Mouse (Mus musculus) heart, embryonic 15.5 days (tissue): ENCODE measurements around the gene Zfp182. TPM values are rescaled to one million over a fixed set of nuclear protein-coding genes. Genes with fewer than 3 reads are reported as not detected.

Source experiments
- ATAC-seq: fragments of 200-750 bp; cut with Nextera tagmentation; replicated peaks from 2 replicates; pipeline ENCODE4 v1.8.0; 2017; ENCODE audit warnings: low read depth, moderate TSS enrichment; ENCODE audit not compliant: insufficient number of reproducible peaks, insufficient read depth, low FRiP score
- H3K27ac ChIP-seq: fragments of 300-500 bp; sonication (generic); 2 replicates; pipeline ENCODE4 v1.5.1; 2015; ENCODE audit warnings: mild to moderate bottlenecking, inconsistent platforms
- H3K27me3 ChIP-seq: fragments of 300-500 bp; sonication (generic); 2 replicates; pipeline ENCODE4 v1.6.1; 2015; ENCODE audit warnings: inconsistent platforms
- H3K36me3 ChIP-seq: fragments of 300-500 bp; sonication (generic); 2 replicates; pipeline ENCODE4 v1.6.1; 2015; ENCODE audit warnings: mild to moderate bottlenecking, inconsistent platforms
- H3K4me1 ChIP-seq: fragments of 300-500 bp; sonication (generic); replicated peaks from 2 replicates; pipeline ENCODE4 v1.6.1; 2015; ENCODE audit warnings: inconsistent platforms
- H3K4me2 ChIP-seq: fragments of 300-500 bp; sonication (generic); 2 replicates; pipeline ENCODE4 v1.6.1; 2015; ENCODE audit warnings: inconsistent platforms, mild to moderate bottlenecking, moderate library complexity
- H3K4me3 ChIP-seq: fragments of 300-500 bp; sonication (generic); 2 replicates; pipeline ENCODE4 v1.5.1; 2015; ENCODE audit warnings: mild to moderate bottlenecking, inconsistent platforms
- H3K9ac ChIP-seq: fragments of 300-500 bp; sonication (generic); 2 replicates; pipeline ENCODE4 v1.6.1; 2015; ENCODE audit warnings: mild to moderate bottlenecking, inconsistent platforms
- H3K9me3 ChIP-seq: fragments of 300-500 bp; sonication (generic); replicated peaks from 2 replicates; pipeline ENCODE4 v1.6.1; 2016; ENCODE audit warnings: inconsistent platforms
- WGBS: fragments of 180-500 bp; shearing (Covaris S2); methylation state at CpG from one replicate; pipeline ENCODE4 v1.1.7; 2015; ENCODE audit warnings: mixed read lengths; 5-methylcytosine and 5-hydroxymethylcytosine counted together
- polyA plus RNA-seq: library from polyadenylated mRNA; unstranded; fragments of >200 nt; fragmentation: Nextera tagmentation; extraction: Ambion mirVana; gene quantifications from 2 replicates; pipeline ENCODE4 v1.2.1, GENCODE M21; 2015

The Zfp182 gene
- polyA plus RNA-seq = 4.4 and 4.5 TPM in 2 replicates

- 13% methylated on average over 25 of the region's 25 CpGs for WGBS
These were observed at the start of gene Zfp182 for GRCm38 (mm10) chrX:21061866-21062543. Gene Zfp182 (minus strand): TSS chrX:21062316.

GRCm38 (mm10) chrX:21089867-21090239 lies 27.7 kb upstream of the Zfp182 start:
- Histone ChIP-seq H3K27me3 (no peaks in the 10 kb centered on the region), H3K36me3 (no peaks in the 10 kb centered on the region), H3K4me1 (no peaks in the 10 kb centered on the region), H3K27ac (peak overlapping the region; percentile 68; the same call in 1 of the 2 replicates), H3K4me2 (peak overlapping the region; percentile 67), H3K9ac (no peak overlapping the region), H3K4me3 (peak overlapping the region; percentile 54), H3K9me3 (no peaks in the 10 kb centered on the region)
- 51% methylated on average over 7 of the region's 7 CpGs for WGBS
- no peak for ATAC-seq

More at GRCm38 (mm10) chrX:21061866-21062543, at the start of gene Zfp182:
- Histone ChIP-seq H3K36me3 (no peaks in the 10 kb centered on the region), H3K27me3 (no peaks in the 10 kb centered on the region), H3K4me2 (peak within 1 kb of the TSS; percentile 51), H3K9ac (peak within 1 kb of the TSS; percentile 42), H3K27ac (no peak within 1 kb of the TSS), H3K4me1 (no peaks in the 10 kb centered on the region), H3K9me3 (no peaks in the 10 kb centered on the region), H3K4me3 (peak within 1 kb of the TSS; percentile 63)
- peak; percentile 83 for ATAC-seq

- H3K4me1 ChIP-seq = no peaks in the 10 kb centered on the region
- peak within 1 kb of the TSS; percentile 67 for H3K4me2 ChIP-seq
- H3K36me3 ChIP-seq = no peaks in the 10 kb centered on the region
- 16% methylated on average over 27 of the region's 27 CpGs for WGBS
- ATAC-seq = peak; percentile 58
- peak within 1 kb of the TSS; percentile 68 for H3K27ac ChIP-seq
- H3K9me3 ChIP-seq = no peaks in the 10 kb centered on the region
- H3K4me3 ChIP-seq = peak within 1 kb of the TSS; percentile 54
- 0 out of 2 replicates have a peak within 1 kb of the TSS, but pooled peaks have one; percentile 36 for H3K9ac ChIP-seq
- H3K27me3 ChIP-seq = no peaks in the 10 kb centered on the region
These were observed 27.1 kb upstream of the Zfp182 start, which contains the start of gene Zfp300 for GRCm38 (mm10) chrX:21088983-21089866. Gene Zfp300 (minus strand): TSS chrX:21089527.

- peak overlapping the region; percentile 68 for H3K27ac ChIP-seq
These were observed 26.5 kb upstream of the Zfp182 start for GRCm38 (mm10) chrX:21088645-21088982.

GRCm38 (mm10) chrX:21068106-21068505 lies 6.0 kb upstream of the Zfp182 start, which contains the start of gene Spaca5:
Gene Spaca5 (plus strand): TSS chrX:21068406.
- Histone ChIP-seq H3K27me3 (no peaks in the 10 kb centered on the region), H3K9ac (no peak within 1 kb of the TSS), H3K4me3 (no peak within 1 kb of the TSS), H3K4me1 (no peaks in the 10 kb centered on the region), H3K4me2 (no peak within 1 kb of the TSS), H3K36me3 (no peaks in the 10 kb centered on the region), H3K27ac (no peak within 1 kb of the TSS), H3K9me3 (no peaks in the 10 kb centered on the region)
- no peak for ATAC-seq

More at GRCm38 (mm10) chrX:21088645-21088982, 26.5 kb upstream of the Zfp182 start:
- Histone ChIP-seq H3K36me3 (no peaks in the 10 kb centered on the region), H3K27me3 (no peaks in the 10 kb centered on the region), H3K4me2 (peak overlapping the region; percentile 67), H3K4me3 (peak overlapping the region; percentile 54), H3K9ac (0 out of 2 replicates have a peak overlapping the region, but pooled peaks have one; percentile 19), H3K4me1 (no peaks in the 10 kb centered on the region), H3K9me3 (no peaks in the 10 kb centered on the region)
- no peak for ATAC-seq
- 34% methylated on average over 6 of the region's 6 CpGs for WGBS

- ATAC-seq = no peak
- Histone ChIP-seq H3K9ac (no peak overlapping the region), H3K9me3 (no peaks in the 10 kb centered on the region), H3K4me2 (peak overlapping the region; percentile 42), H3K27ac (no peak overlapping the region), H3K27me3 (no peaks in the 10 kb centered on the region), H3K4me1 (no peaks in the 10 kb centered on the region), H3K36me3 (no peaks in the 10 kb centered on the region), H3K4me3 (peak overlapping the region; percentile 63)
- 73% methylated on average over 3 of the region's 3 CpGs for WGBS
These were observed 401 bp upstream of the Zfp182 start for GRCm38 (mm10) chrX:21062544-21062890.

- no peaks in the 10 kb centered on the region for H3K36me3 ChIP-seq
- H3K9me3 ChIP-seq = no peaks in the 10 kb centered on the region
- H3K9ac ChIP-seq = peak overlapping the region; percentile 42
- H3K4me3 ChIP-seq = peak overlapping the region; percentile 63
- peak overlapping the region; percentile 51 for H3K4me2 ChIP-seq
- H3K27ac ChIP-seq = no peak overlapping the region
- ATAC-seq = peak; percentile 10; the same call in 1 of the 2 replicates
- no peaks in the 10 kb centered on the region for H3K4me1 ChIP-seq
- WGBS = 26% methylated on average over 9 of the region's 9 CpGs
- H3K27me3 ChIP-seq = no peaks in the 10 kb centered on the region
These were observed 656 bp downstream of the Zfp182 start for GRCm38 (mm10) chrX:21061460-21061859.

GRCm38 (mm10) chrX:20980901-20981300 lies 81.2 kb downstream of the Zfp182 start:
- no peaks in the 10 kb centered on the region for H3K9me3 ChIP-seq

More at GRCm38 (mm10) chrX:20980901-20981300, 81.2 kb downstream of the Zfp182 start:
- 52% methylated on average over 1 of the region's 1 CpGs for WGBS
- Histone ChIP-seq H3K27me3 (no peaks in the 10 kb centered on the region), H3K4me3 (no peak overlapping the region), H3K4me1 (no peaks in the 10 kb centered on the region), H3K9ac (no peak overlapping the region), H3K36me3 (no peaks in the 10 kb centered on the region), H3K4me2 (no peak overlapping the region), H3K27ac (no peak overlapping the region)
- no peak for ATAC-seq

Other genes starting within 250 kb of the Zfp182 start
- 25.2 and 25.6 TPM in 2 replicates for gene Timp1, start 192.2 kb downstream of the Zfp182 start, polyA plus RNA-seq
- 0.25 and 0.77 TPM in 2 replicates for gene Syn1, start 141.3 kb downstream of the Zfp182 start, polyA plus RNA-seq
- 3.1 and 5.6 TPM in 2 replicates for gene Cfp, start 130.8 kb downstream of the Zfp182 start, polyA plus RNA-seq
- gene Elk1, start 111.7 kb downstream of the Zfp182 start, polyA plus RNA-seq = 10.1 and 11.8 TPM in 2 replicates
- gene Uxt, start 100.3 kb downstream of the Zfp182 start, polyA plus RNA-seq = 44.8 and 47.7 TPM in 2 replicates
- gene Spaca5, start 6.1 kb upstream of the Zfp182 start, polyA plus RNA-seq = not detected in 2 replicates
- 0.58 and 0.77 TPM in 2 replicates for gene Zfp300, start 27.2 kb upstream of the Zfp182 start, polyA plus RNA-seq
- gene Ssxa1, start 53.5 kb upstream of the Zfp182 start, polyA plus RNA-seq = not detected in 2 replicates
- not detected in 2 replicates for gene Gm21876, start 113.3 kb upstream of the Zfp182 start, polyA plus RNA-seq